Mouse (Mus musculus) lung, adult 2 months (tissue): ENCODE measurements at regions not wholly inside any gene's neighbourhood (a gene's known extent, or its start where the extent isn't known, plus 50 kb on each side); places are given as distances from the start of the nearest gene placed in this dataset.

ENCODE experiments used
- CTCF ChIP-seq: fragments of 200-500 bp; IDR thresholded peaks from 2 replicates; pipeline ENCODE4 v1.5.1; 2011; ENCODE audit warnings: mild to moderate bottlenecking, low read length, control low read depth; ENCODE audit not compliant: insufficient read depth
- POLR2A ChIP-seq: fragments of 200-500 bp; IDR thresholded peaks from 2 replicates; pipeline ENCODE4 v1.6.1; 2011; ENCODE audit warnings: low read depth, mild to moderate bottlenecking, control low read depth, low read length, borderline replicate concordance; ENCODE audit errors: extremely low read depth

DNA sequence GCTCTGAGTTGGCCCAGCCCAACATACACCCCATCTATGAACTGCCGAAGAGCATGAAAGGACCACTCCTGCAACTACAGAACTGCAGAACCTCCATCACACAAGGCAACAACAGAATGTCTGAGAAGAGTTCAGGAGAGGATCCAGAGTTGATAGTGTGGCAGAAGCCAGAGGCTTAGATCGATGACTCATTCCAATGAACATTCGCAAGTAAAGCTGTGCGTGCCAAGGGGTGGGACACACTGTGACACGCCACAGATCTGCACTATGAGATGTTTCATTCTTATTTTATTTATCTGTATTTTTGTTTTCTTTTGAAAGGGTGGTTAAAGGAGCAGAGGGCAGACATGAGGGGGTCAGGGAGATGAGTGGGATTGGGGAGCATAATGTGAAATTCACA is 103.7 kb upstream of the Ppargc1a start:
- TF ChIP-seq CTCF (no peak), POLR2A (no peak)
